Mouse (Mus musculus) brain, embryonic 14.5 days (tissue): ENCODE measurements around the gene Elavl3. TPM values are rescaled to one million over a fixed set of nuclear protein-coding genes. Genes with fewer than 3 reads are reported as not detected.

Experiments used
- DNase-seq: peaks from one replicate; pipeline ENCODE4 v3.0.0-alpha.2; 2011; ENCODE audit warnings: low read depth
- CTCF ChIP-seq: fragments of 200-500 bp; IDR thresholded peaks from 2 replicates; pipeline ENCODE4 v1.5.1; 2012; ENCODE audit warnings: inconsistent platforms, mild to moderate bottlenecking, moderate library complexity, borderline replicate concordance; ENCODE audit not compliant: insufficient read depth, insufficient read length; ENCODE audit errors: extremely low read depth
- POLR2A ChIP-seq: fragments of 200-500 bp; IDR thresholded peaks from 2 replicates; pipeline ENCODE4 v1.6.1; 2012; ENCODE audit warnings: mild to moderate bottlenecking, inconsistent platforms, borderline replicate concordance; ENCODE audit not compliant: poor library complexity, insufficient read depth, insufficient read length, severe bottlenecking; ENCODE audit errors: extremely low read depth
- polyA plus RNA-seq: library from polyadenylated mRNA; depleted of rRNA; stranded (reverse); fragments of >200 nt; gene quantifications from 2 replicates; pipeline ENCODE4 v1.2.3, GENCODE M21; 2012

The Elavl3 gene
- polyA plus RNA-seq, 1 experiment: 265 TPM

GRCm38 (mm10) chr9:21996178-21996867 lies 55.5 kb downstream of the Elavl3 start:
- DNase-seq: no peak
- TF ChIP-seq POLR2A: no peak

DNA sequence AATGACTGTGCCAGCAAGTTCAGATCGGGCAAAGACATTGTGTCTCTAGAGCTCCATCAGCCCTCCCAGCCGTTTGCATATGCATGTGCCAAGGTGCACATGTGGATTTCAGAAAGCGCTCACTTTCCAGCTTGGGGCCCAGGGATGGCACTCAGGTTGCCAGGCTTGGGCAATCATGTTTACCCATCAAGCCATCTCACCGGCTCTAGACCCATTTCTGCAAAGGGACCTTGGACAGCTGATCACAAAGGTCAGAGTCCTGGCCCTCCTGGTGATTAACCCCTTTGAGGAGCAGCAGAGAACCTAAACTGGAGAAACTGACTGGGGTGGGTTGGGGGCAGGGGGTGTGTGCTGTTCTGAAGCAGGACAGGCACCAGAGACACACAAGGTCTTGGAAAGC lies 59.6 kb downstream of the Elavl3 start:
- no peak for TF ChIP-seq CTCF
- no peak for TF ChIP-seq POLR2A

GRCm38 (mm10) chr9:21989230-21990110 lies 62.4 kb downstream of the Elavl3 start, which contains the start of gene Rgl3:
Gene Rgl3, minus strand, starts transcription at chr9:21989446.
- no peak for DNase-seq
- TF ChIP-seq POLR2A (no peak), CTCF (no peak)

More for the DNA sequence above, 59.6 kb downstream of the Elavl3 start:
- no peak for DNase-seq

GRCm38 (mm10) chr9:21988421-21989101 lies 63.3 kb downstream of the Elavl3 start:
- DNase-seq: no peak

DNA sequence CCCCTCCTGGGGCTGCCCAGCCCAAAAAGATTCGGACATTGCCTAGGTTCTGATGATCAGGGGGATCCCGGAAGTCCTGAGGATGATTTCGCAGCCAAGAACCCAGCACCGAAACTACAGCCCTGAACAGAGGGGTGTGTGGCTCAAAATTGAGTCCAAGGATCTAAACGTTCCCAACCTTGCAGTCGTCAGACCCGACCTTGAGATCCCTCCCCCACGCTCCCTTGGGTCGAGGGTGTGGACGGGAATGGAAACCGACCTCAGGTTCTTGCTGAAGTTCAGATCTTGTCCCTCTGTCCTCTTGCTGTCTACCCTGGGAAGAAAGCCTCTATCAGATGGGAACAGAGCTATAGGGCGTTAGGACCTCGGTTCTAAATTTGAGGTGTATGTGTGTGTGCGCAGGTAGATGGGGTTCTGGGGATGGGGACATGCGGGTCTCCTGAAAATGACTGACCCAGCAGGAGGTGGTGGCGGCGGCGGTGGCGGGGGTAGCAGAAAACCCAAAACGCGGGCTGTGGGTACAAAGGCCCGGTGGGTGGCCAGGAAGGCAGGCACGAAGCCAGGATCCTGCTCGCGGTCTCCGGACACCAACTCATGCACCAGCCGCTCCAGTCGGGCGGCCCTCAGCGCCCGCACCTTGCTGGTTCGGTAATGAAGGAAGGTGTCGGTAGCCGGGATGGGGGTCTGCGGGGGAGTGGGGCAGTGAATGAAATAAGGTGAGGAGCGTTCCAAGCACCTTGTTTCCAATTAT lies 64.1 kb downstream of the Elavl3 start:
- TF ChIP-seq POLR2A (no peak), CTCF (no peak)
- no peak for DNase-seq

More at GRCm38 (mm10) chr9:21988421-21989101, 63.3 kb downstream of the Elavl3 start:
- no peak for TF ChIP-seq CTCF
- TF ChIP-seq POLR2A: no peak

GRCm38 (mm10) chr9:21983911-21984310 lies 67.9 kb downstream of the Elavl3 start:
- peak; percentile 34 for DNase-seq
- TF ChIP-seq POLR2A: no peak
- no peak for TF ChIP-seq CTCF

GRCm38 (mm10) chr9:21978398-21979128 lies 73.3 kb downstream of the Elavl3 start:
- TF ChIP-seq POLR2A (no peak), CTCF (no peak)
- DNase-seq: no peak

DNA sequence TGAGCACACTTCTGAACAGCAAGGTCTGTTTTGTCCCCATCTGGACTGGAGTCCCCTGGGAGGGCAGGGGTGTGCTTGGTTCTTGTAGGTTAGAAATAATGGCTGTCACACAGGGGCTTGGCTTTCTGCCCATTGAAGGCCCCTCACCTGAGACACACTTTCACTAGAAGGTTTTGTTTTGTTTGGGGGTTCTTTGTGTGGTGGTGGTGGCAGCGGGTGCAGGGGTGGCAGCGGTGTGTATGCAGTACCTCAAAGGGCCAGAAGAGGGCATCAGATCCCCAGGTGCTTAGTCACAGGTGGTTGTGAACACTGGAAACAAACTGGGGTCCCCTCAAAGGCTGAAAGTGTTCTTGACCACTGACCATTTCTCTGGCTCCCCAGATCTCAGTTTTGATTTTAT lies 73.9 kb downstream of the Elavl3 start:
- no peak for DNase-seq
- no peak for TF ChIP-seq POLR2A
- TF ChIP-seq CTCF: peak; percentile 68

- no peak for TF ChIP-seq POLR2A
- TF ChIP-seq CTCF: no peak
- peak; percentile 61 for DNase-seq
These were observed 74.5 kb downstream of the Elavl3 start for GRCm38 (mm10) chr9:21977331-21977730.

GRCm38 (mm10) chr9:21976626-21977175 lies 75.1 kb downstream of the Elavl3 start:
- peak; percentile 35 for DNase-seq
- TF ChIP-seq POLR2A (no peak), CTCF (no peak)
